Mouse (Mus musculus) stomach, embryonic 14.5 days (tissue): ENCODE measurements at regions not wholly inside any gene's neighbourhood (a gene's known extent, or its start where the extent isn't known, plus 50 kb on each side); places are given as distances from the start of the nearest gene placed in this dataset.

ENCODE experiments used
- ATAC-seq: fragments of 200-750 bp; cut with Nextera tagmentation; 2 replicates; pipeline ENCODE4 v1.8.0; 2017; ENCODE audit warnings: low read depth, moderate TSS enrichment; ENCODE audit not compliant: insufficient number of reproducible peaks, insufficient read depth, low FRiP score
- H3K27ac ChIP-seq: fragments of 300-500 bp; sonication (generic); 2 replicates; pipeline ENCODE4 v1.5.1; 2014; ENCODE audit warnings: mild to moderate bottlenecking, low read length, moderate library complexity, mixed read lengths
- H3K27me3 ChIP-seq: fragments of 300-500 bp; sonication (generic); 2 replicates; pipeline ENCODE4 v1.6.1; 2014; ENCODE audit warnings: low read length, control low read depth, mixed read lengths; ENCODE audit not compliant: control insufficient read depth, insufficient read depth
- H3K36me3 ChIP-seq: fragments of 300-500 bp; sonication (generic); 2 replicates; pipeline ENCODE4 v1.6.1; 2014; ENCODE audit warnings: mild to moderate bottlenecking, control low read depth, low read length, moderate library complexity, mixed read lengths; ENCODE audit not compliant: control insufficient read depth, insufficient read depth
- H3K4me1 ChIP-seq: fragments of 300-500 bp; sonication (generic); 2 replicates; pipeline ENCODE4 v1.6.1; 2014; ENCODE audit warnings: low read length, control low read depth, mixed read lengths; ENCODE audit not compliant: control insufficient read depth, insufficient read depth
- H3K4me2 ChIP-seq: fragments of 300-500 bp; sonication (generic); replicated peaks from 2 replicates; pipeline ENCODE4 v1.6.1; 2014; ENCODE audit warnings: low read depth, low read length, control low read depth
- H3K4me3 ChIP-seq: fragments of 300-500 bp; sonication (generic); 2 replicates; pipeline ENCODE4 v1.5.1; 2014; ENCODE audit warnings: low read depth, low read length, control low read depth
- H3K9ac ChIP-seq: fragments of 300-500 bp; sonication (generic); replicated peaks from 2 replicates; pipeline ENCODE4 v1.6.1; 2014; ENCODE audit warnings: low read depth, mild to moderate bottlenecking, control low read depth, low read length, moderate library complexity, mixed read lengths
- H3K9me3 ChIP-seq: fragments of 300-500 bp; sonication (generic); 2 replicates; pipeline ENCODE4 v1.6.1; 2016; ENCODE audit warnings: low read depth, low read length, control low read depth; ENCODE audit not compliant: control insufficient read depth
- WGBS: fragments of 180-500 bp; shearing (Covaris S2); extraction: QIAGEN DNeasy Blood & Tissue Kit; methylation state at CpG from one replicate; pipeline ENCODE4 v1.1.7; 2014; 5-methylcytosine and 5-hydroxymethylcytosine counted together

DNA sequence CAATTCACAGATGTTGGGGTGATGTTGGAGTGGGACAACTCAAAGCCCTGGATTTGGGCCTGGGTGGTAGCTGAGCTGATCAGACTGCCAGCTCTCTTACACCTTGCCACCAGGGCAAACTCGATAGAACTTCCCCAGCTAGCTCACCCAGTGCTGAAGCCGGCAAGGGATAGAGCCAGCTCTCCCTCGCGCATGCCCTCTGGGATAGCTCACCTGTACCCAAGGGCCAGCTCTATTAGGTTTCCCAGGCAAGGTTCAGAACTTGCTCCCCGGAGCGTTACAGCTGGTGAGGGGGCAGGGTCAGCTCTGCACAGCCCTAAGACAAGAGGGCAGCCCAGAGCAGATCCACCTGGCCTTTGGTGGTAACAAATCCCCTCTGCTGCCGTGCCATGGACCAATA, 54.1 kb upstream of the 1700012A03Rik start:
- Histone ChIP-seq H3K27me3 (no peaks in the 10 kb centered on the region), H3K4me1 (no peaks in the 10 kb centered on the region), H3K9ac (no peak overlapping the region), H3K4me2 (no peak overlapping the region), H3K4me3 (no peak overlapping the region), H3K27ac (no peak overlapping the region), H3K9me3 (no peaks in the 10 kb centered on the region), H3K36me3 (no peaks in the 10 kb centered on the region)
- WGBS = 78% methylated on average over 7 of the region's 7 CpGs
- no peak for ATAC-seq

DNA sequence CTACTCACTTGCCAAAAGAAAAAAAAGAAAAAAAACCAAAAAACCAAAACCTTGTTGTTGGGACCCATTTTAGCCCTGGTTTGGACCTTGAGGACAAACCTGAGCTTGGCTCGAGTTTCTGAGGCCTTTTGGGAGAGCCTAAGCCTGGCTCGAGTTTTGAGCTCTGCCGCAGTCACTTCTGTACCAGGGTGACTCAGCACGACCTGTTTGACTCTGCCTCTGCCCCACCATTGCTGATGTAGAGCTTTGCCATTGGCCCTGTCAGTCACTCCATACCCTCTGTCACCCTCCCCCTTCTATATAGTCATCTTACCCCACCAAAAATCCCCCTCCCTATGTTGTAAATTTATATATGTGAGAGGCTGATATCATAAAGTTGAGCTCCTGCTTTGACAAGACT, 54.8 kb upstream of the 1700012A03Rik start:
- Histone ChIP-seq H3K36me3 (no peaks in the 10 kb centered on the region), H3K4me1 (no peaks in the 10 kb centered on the region), H3K4me2 (no peak overlapping the region), H3K9me3 (no peaks in the 10 kb centered on the region), H3K27me3 (no peaks in the 10 kb centered on the region), H3K4me3 (no peak overlapping the region), H3K27ac (no peak overlapping the region), H3K9ac (no peak overlapping the region)
- ATAC-seq = no peak
- 70% methylated on average over 4 of the region's 4 CpGs for WGBS

DNA sequence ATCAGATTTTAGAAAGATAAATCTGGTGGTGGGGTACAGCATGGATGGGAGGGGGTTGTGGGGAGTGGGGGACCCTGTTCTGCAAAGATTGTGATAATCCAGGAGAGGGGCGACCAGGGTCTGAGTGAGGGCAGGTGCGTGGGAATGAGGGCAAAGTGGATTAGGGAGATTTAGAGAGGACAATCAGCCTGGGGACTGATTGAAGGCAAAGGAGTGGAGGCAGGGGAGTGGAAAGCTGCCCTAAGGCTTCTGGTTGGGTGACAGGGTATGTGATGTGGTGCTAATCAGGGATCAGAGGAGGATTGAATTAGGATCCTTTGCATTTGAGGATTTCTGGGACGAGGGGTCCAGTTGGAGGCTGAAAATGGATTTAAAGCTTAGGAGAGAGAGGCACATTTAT, 64.3 kb upstream of the 1700012A03Rik start:
- no peaks in the 10 kb centered on the region for H3K36me3 ChIP-seq
- no peak for ATAC-seq
- WGBS = 39% methylated on average over 3 of the region's 3 CpGs
- H3K27me3 ChIP-seq = no peaks in the 10 kb centered on the region
- no peak overlapping the region for H3K4me3 ChIP-seq
- no peak overlapping the region for H3K27ac ChIP-seq
- H3K9me3 ChIP-seq = no peaks in the 10 kb centered on the region
- no peaks in the 10 kb centered on the region for H3K4me1 ChIP-seq
- H3K4me2 ChIP-seq = no peak overlapping the region
- H3K9ac ChIP-seq = no peak overlapping the region

DNA sequence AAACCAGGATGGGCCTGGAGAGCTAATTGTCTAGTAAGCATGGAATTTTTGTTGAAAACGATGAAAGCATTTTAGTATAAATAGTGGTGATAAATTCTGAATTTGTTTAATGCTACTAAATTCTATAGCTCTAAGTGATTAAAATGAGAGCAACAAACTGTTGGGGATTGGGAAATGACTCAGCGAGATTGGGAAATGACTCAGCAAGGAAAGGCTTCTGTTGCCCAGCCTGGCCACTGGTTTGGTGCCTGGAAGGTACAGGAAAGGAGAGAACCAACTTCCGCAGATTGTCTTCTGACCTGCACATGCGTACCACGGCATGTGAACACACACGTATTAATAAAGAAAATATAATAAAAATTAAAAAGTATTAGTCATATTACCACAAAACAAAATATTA, 73.3 kb upstream of the 1700012A03Rik start:
- ATAC-seq = no peak
- WGBS = 87% methylated on average over 6 of the region's 6 CpGs

DNA sequence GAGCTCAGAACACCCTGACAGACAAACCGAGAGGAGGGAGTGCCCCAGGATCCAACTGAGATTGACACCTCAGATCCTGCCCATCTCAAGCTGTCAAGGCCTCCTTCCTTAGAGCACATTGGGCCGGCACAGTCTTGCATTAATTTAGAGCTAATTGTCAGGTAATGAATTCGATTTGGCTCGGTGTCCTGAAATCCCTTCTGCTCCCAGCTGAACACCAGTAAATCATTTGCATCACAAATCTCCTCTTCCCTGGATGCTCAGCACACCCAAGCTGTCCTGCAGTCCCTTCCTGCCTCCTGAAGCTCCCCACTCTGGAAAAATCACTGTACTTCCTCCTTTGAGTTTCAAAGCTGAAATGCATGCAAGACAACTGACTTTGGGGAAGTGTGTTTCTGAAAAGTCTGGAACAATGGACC, 102.0 kb upstream of the 1700012A03Rik start:
- Histone ChIP-seq H3K36me3 (no peaks in the 10 kb centered on the region), H3K9me3 (no peaks in the 10 kb centered on the region), H3K4me1 (0 out of 2 replicates have a peak, but pooled peaks cover 3% of the 10 kb centered on the region), H3K9ac (no peak overlapping the region), H3K4me3 (no peak overlapping the region), H3K4me2 (no peak overlapping the region), H3K27me3 (no peaks in the 10 kb centered on the region), H3K27ac (no peak overlapping the region)
- ATAC-seq = no peak
- 35% methylated on average over 4 of the region's 4 CpGs for WGBS

More for the DNA sequence above, 73.3 kb upstream of the 1700012A03Rik start:
- H3K27ac ChIP-seq = no peak overlapping the region
- no peaks in the 10 kb centered on the region for H3K9me3 ChIP-seq
- no peaks in the 10 kb centered on the region for H3K4me1 ChIP-seq
- H3K9ac ChIP-seq = no peak overlapping the region
- no peaks in the 10 kb centered on the region for H3K36me3 ChIP-seq
- H3K4me2 ChIP-seq = no peak overlapping the region
- H3K4me3 ChIP-seq = no peak overlapping the region
- no peaks in the 10 kb centered on the region for H3K27me3 ChIP-seq

DNA sequence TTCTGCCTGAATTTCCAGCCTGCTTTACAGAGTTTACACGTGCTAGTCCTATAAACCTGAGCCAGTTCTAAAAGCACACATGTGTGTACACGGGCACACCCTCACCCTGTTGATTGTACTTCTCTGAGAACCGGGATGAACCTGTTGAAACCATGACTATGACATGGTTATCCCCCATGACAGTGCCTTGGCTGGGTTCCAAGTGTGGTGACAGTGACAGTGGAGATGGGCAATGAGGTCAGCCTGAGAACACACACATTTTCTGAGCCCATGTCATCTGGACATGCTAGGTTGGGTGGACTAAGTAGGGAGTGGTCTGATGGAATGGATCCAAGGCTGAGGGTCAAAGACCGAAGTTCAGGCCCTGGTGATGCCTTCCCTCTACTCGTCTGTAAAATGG, 103.5 kb upstream of the 1700012A03Rik start:
- 81% methylated on average over 5 of the region's 5 CpGs for whole genome bisulfite sequencing
- Histone ChIP-seq H3K9ac (no peak overlapping the region), H3K27ac (no peak overlapping the region), H3K4me1 (0 out of 2 replicates have a peak, but pooled peaks cover 3% of the 10 kb centered on the region), H3K36me3 (no peaks in the 10 kb centered on the region), H3K4me2 (no peak overlapping the region), H3K27me3 (no peaks in the 10 kb centered on the region), H3K4me3 (no peak overlapping the region), H3K9me3 (no peaks in the 10 kb centered on the region)
- no peak for ATAC-seq

DNA sequence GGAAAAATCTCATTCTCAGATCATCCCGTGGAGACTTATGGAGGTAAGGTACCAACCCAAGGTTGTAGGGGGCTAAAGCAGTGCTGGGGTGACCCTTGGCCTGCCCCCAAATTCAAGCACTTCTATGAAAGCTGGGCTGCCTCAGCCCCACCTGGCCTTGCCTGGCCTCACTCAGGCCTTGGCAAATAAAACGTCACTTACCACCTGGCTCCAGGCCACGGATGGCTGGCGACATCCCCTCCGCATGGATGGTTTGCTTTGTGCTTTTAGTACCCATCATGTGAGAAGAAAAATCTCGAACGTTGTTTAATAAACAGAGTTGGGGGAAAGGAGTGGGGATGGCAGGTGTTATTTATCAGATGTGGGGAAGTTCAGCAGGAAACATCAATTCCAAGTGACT, 104.7 kb upstream of the 1700012A03Rik start:
- H3K27ac ChIP-seq = no peak overlapping the region
- H3K9me3 ChIP-seq = no peaks in the 10 kb centered on the region
- H3K4me3 ChIP-seq = no peak overlapping the region
- H3K4me2 ChIP-seq = no peak overlapping the region
- H3K36me3 ChIP-seq = no peaks in the 10 kb centered on the region
- H3K4me1 ChIP-seq = 0 out of 2 replicates have a peak, but pooled peaks cover 3% of the 10 kb centered on the region
- WGBS = 29% methylated on average over 7 of the region's 7 CpGs
- no peak for ATAC-seq
- H3K27me3 ChIP-seq = no peaks in the 10 kb centered on the region
- no peak overlapping the region for H3K9ac ChIP-seq

DNA sequence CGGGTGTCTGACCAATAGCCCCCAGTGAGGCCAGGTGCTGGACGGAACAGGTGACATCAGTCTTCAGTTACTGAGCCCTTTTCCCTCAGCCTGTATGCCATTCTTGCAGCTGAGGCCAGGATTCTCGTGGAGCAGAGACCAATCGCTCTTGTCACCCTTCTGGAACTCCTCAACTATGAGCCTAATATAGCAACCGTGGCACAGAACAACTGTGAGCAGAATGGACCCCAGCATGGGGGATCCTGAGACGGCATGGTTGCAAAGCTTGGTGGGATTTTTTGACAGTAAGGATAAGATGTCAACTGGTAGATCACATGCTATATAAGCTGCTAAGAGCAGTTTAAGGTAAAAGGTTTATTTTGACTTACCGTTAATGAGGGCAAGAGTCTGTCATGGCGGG, 105.5 kb upstream of the 1700012A03Rik start:
- ATAC-seq = no peak
- WGBS = 78% methylated on average over 8 of the region's 8 CpGs
- 0 out of 2 replicates have a peak, but pooled peaks cover 3% of the 10 kb centered on the region for H3K4me1 ChIP-seq

DNA sequence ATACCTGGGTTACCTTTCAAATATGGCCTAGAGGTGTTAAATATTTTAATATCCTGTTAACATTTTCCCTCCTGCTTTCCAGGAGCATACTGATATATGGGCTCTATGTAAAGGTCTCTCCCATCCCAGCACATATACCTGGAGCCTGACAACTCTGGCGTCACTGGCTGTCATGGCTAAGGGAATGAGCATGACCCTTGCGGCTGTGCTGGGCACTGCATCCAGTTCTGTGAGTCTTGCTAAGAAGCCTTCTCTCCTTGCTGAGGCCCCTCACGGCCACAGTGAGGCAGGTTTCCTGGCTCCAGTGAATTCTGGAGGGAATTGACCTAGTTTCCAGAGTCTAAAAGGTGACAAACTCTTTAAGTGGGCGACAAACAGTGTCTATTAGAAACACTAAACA, 107.3 kb upstream of the 1700012A03Rik start:
- Histone ChIP-seq H3K4me1 (0 out of 2 replicates have a peak, but pooled peaks cover 3% of the 10 kb centered on the region), H3K9me3 (no peaks in the 10 kb centered on the region), H3K4me2 (no peak overlapping the region), H3K27me3 (no peaks in the 10 kb centered on the region), H3K27ac (no peak overlapping the region), H3K4me3 (no peak overlapping the region), H3K36me3 (no peaks in the 10 kb centered on the region), H3K9ac (no peak overlapping the region)
- WGBS = 60% methylated on average over 4 of the region's 4 CpGs
- ATAC-seq = no peak

More for the DNA sequence above, 105.5 kb upstream of the 1700012A03Rik start:
- Histone ChIP-seq H3K9me3 (no peaks in the 10 kb centered on the region), H3K36me3 (no peaks in the 10 kb centered on the region), H3K4me3 (no peak overlapping the region), H3K9ac (no peak overlapping the region), H3K4me2 (no peak overlapping the region), H3K27ac (no peak overlapping the region), H3K27me3 (no peaks in the 10 kb centered on the region)
